13 mouse cellular contexts compared by ENCODE assay signal in the genomic region with DNA sequence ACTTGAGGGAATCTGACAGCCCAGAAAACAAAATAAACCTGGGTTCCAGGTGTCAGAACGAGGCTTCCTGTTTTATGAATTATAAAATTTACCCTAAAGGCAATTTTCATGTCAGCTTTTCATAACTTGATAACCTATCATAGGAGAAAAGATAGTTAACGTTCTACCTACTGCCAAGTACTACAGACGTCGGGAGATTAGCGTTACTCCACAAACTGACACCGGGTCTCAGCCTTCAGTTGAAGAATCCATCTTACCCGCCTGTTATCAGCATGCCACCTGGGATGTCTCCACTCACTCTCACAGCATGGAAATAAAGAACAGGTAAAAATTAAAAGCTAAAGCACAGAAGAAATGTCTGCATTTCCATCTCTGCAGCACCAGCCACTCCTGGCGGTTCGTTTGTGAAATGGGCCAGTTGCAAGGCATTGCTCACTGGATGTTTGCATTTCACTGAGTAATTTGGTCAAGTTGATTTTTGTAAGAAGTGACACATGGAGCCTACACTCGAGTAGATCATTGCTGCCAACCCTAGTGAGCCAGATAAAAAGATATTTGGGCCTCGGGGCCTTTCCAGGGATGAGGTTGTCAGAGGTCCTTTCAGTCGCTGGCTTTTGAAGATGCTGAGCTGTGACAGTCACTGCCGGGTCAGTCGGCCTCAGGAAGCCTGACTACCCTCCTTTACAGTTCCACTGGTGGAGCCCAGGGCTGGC.
"Had no signal": no experiment of that assay in that cellular context is flagged by ENCODE, and none has a peak within 500 bp of the region (broad histone marks: within the 10 kb centered on the region; RNA-seq: fewer than 3 reads in every experiment).

No protein-coding gene starts in this region.

- H3K4me2 ChIP-seq: liver, embryonic 15.5 days; midbrain, embryonic 12.5 days; neural tube, embryonic 13.5 days had no signal

- H3K27ac ChIP-seq: kidney, postnatal 0 days; layer of hippocampus, adult 2 months; liver, embryonic 15.5 days; midbrain, embryonic 12.5 days; neural tube, embryonic 13.5 days; stomach, postnatal 0 days had no signal

- H3K36me3 ChIP-seq: liver, embryonic 15.5 days; midbrain, embryonic 12.5 days; neural tube, embryonic 13.5 days had no signal

- H3K4me1 ChIP-seq: midbrain, embryonic 12.5 days; neural tube, embryonic 13.5 days had no signal

- H3K9ac ChIP-seq: liver, embryonic 15.5 days; midbrain, embryonic 12.5 days; neural tube, embryonic 13.5 days had no signal

- H3K4me3 ChIP-seq: layer of hippocampus, adult 2 months; liver, embryonic 15.5 days; megakaryocyte, embryonic 14.5 days; midbrain, embryonic 12.5 days; neural tube, embryonic 13.5 days had no signal

- ATAC-seq: intestine, postnatal 0 days; lung, postnatal 0 days; midbrain, embryonic 16.5 days had no signal

- H3K27me3 ChIP-seq: liver, embryonic 15.5 days; midbrain, embryonic 12.5 days; neural tube, embryonic 13.5 days had no signal

- H3K9me3 ChIP-seq: liver, embryonic 15.5 days; midbrain, embryonic 12.5 days; neural tube, embryonic 13.5 days had no signal

- DNase-seq: kidney, adult 8-10 months; lung, adult 2 months; thymus, postnatal 4 days had no signal
